Mouse (Mus musculus) left cerebral cortex, adult 8-10 months (tissue): ENCODE results near the gene Lrrc71. TPM values are rescaled to one million over a fixed set of nuclear protein-coding genes. Genes with fewer than 3 reads are reported as not detected.

Experiments
- DNase-seq, 2 experiments: peaks; one replicate each; pipeline ENCODE4 v3.0.0; 2022; ENCODE audit warnings: low spot score in 2 of 2
- total RNA-seq, 4 experiments: library from RNA; stranded (reverse); gene quantifications; 2 replicates each; pipeline ENCODE4 v1.2.4; 2022

Lrrc71 gene
- total RNA-seq, 4 experiments from 2014 or later, result 0.57 to 2.5 (median 1.3) TPM

DNA sequence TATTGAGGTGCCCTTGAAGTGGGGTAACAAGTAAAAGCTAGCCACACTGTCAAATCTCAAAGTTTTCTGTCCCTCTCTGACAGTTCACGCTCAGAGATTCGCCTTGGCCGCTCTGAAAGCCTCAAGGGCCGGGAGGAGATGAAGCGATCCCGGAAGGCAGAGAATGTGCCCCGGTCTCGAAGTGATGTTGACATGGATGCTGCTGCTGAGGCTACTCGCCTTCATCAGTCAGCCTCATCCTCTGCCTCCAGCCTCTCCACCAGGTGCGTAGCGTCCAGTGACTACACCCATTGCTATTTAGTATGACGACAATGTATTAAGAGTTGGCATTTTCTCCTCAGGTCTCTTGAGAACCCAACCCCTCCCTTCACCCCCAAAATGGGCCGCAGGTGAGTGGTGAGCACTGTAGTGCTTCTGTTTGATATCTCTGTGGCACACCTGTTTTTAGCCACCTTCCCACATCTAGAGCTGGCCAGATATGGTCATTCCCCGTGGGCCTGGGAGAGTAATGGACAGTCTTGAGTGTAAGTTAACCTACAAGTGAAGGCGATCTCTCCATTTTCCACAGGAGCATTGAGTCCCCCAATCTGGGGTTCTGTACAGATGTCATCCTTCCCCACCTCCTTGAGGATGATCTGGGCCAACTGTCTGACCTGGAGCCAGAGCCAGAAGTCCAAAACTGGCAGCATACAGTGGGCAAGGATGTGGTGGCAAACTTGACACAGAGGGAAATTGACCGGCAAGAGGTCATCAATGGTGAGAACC, 22.8 kb downstream of the Lrrc71 start:
- DNase-seq, result no peak

DNA sequence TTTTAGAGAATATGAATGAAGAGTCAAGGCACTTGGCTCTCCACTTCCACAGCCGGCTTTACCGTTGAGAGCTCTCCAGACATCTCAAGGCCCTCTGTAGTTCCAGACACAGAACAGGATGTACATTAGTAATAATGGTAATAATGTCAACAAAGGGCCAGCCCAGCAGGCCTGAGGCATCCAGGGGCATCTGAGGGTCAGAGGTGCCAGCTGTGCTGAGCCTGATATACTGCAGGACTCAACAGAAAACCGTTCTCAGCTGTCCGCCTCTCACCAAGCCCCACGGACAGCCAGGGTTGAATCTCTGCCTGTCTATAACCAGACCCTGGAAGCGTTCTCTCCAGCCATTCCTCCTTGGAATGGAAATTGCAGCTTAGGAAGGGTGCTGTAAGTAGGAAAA, 23.9 kb downstream of the Lrrc71 start:
- no peak for DNase-seq

GRCm38 (mm10) chr3:87718525-87718924, 29.9 kb downstream of the Lrrc71 start:
- DNase-seq, result no peak

Other genes with a start within 250 kb of the Lrrc71 start
- 10 to 100 TPM; 24.1 to 26.8 (median 24.7) TPM for gene Etv3, start 223.2 kb downstream of the Lrrc71 start, total RNA-seq
- gene Arhgef11, start 131.1 kb downstream of the Lrrc71 start, total RNA-seq, result 10 to 100 TPM; 49.1 to 60.9 (median 52.4) TPM
- 1 to 10 TPM; 1.9 to 3.0 (median 2.5) TPM for gene Ntrk1, start 46.5 kb upstream of the Lrrc71 start, total RNA-seq
- gene Insrr, start 48.3 kb upstream of the Lrrc71 start, total RNA-seq, result 1 to 10 TPM in 2 of 4 experiments, under 1 TPM in 2; 0.66 to 1.6 (median 1.1) TPM
- 10 to 100 TPM in 1 of 4 experiments, 1 to 10 TPM in 3; 8.3 to 10.1 (median 9.5) TPM for gene Pear1, start 75.7 kb upstream of the Lrrc71 start, total RNA-seq
- gene Sh2d2a, start 98.1 kb upstream of the Lrrc71 start, total RNA-seq, result not detected
- gene Prcc, start 137.0 kb upstream of the Lrrc71 start, total RNA-seq, result 10 to 100 TPM; 57.8 to 60.1 (median 58.8) TPM
- 100 to 1,000 TPM; 144 to 158 (median 146) TPM for gene Hdgf, start 157.7 kb upstream of the Lrrc71 start, total RNA-seq
- 10 to 100 TPM; 49.9 to 59.6 (median 50.5) TPM for gene Mrpl24, start 170.9 kb upstream of the Lrrc71 start, total RNA-seq
- gene Isg20l2, start 181.7 kb upstream of the Lrrc71 start, total RNA-seq, result 10 to 100 TPM; 13.8 to 14.5 (median 14.1) TPM
- 10 to 100 TPM; 17.4 to 23.4 (median 20.6) TPM for gene Rrnad1, start 182.1 kb upstream of the Lrrc71 start, total RNA-seq
- gene Crabp2, start 200.0 kb upstream of the Lrrc71 start, total RNA-seq, result 1 to 10 TPM; 4.9 to 6.5 (median 5.9) TPM
- 1 to 10 TPM; 4.0 to 5.5 (median 5.2) TPM for gene Nes, start 222.5 kb upstream of the Lrrc71 start, total RNA-seq